Mouse (Mus musculus): Measurements from ENCODE around the gene Dld. TPM values are rescaled to one million over a fixed set of nuclear protein-coding genes. Genes with fewer than 3 reads are reported as not detected.

The Dld gene
- polyA plus RNA-seq, 1 experiment from 2014 or later, result 125 TPM

GRCm38 (mm10) chr12:31374603-31375282, 23.5 kb upstream of the Dld start:
- Histone ChIP-seq H3K4me2 (peak overlapping the region; percentile 44), H3K27me3 (no peaks in the 10 kb centered on the region), H3K9me3 (no peaks in the 10 kb centered on the region), H3K36me3 (no peaks in the 10 kb centered on the region), H3K27ac (replicated peaks) (no peak overlapping the region), H3K4me3 (no peak overlapping the region), H3K9ac (0 out of 2 replicates have a peak overlapping the region, but pooled peaks have one; percentile 53), H3K4me1 (replicated peaks) (peaks cover 11% of the 10 kb centered on the region)
- ATAC-seq (ENCODE audit: low read depth), result peak; percentile 89
- 36% methylated on average over 9 of the region's 9 CpGs for WGBS

DNA sequence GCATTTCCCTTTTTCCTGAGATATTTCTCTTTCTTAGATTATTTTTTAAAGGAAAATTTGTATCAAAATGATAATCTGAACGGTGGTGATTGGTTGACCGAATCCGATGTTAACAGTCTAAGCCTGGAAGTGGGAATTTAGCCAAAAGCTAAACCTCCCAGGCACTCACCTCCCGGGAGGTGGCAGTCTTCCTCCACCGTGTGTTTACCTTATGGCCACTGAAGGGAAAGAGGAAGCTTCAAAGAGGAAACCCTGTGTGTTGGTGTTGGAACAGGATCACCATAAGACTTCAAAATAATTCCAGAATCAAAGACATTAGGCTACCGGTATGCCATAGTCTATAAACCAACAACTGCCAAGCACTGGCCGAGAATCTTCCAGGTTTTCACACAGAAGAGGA, 18.4 kb upstream of the Dld start:
- Histone ChIP-seq H3K4me1 (replicated peaks) (no peaks in the 10 kb centered on the region), H3K9ac (no peak overlapping the region), H3K27me3 (no peaks in the 10 kb centered on the region), H3K27ac (replicated peaks) (no peak overlapping the region), H3K36me3 (no peaks in the 10 kb centered on the region), H3K4me2 (no peak overlapping the region), H3K4me3 (no peak overlapping the region), H3K9me3 (no peaks in the 10 kb centered on the region)
- ATAC-seq (ENCODE audit: low read depth), result no peak
- WGBS, result 87% methylated on average over 7 of the region's 7 CpGs

GRCm38 (mm10) chr12:31369118-31369517, 17.9 kb upstream of the Dld start:
- no peak for ATAC-seq (ENCODE audit: low read depth)
- Histone ChIP-seq H3K27me3 (no peaks in the 10 kb centered on the region), H3K4me1 (replicated peaks) (no peaks in the 10 kb centered on the region), H3K4me3 (no peak overlapping the region), H3K9ac (no peak overlapping the region), H3K36me3 (no peaks in the 10 kb centered on the region), H3K4me2 (no peak overlapping the region), H3K27ac (replicated peaks) (no peak overlapping the region), H3K9me3 (no peaks in the 10 kb centered on the region)
- 88% methylated on average over 1 of the region's 1 CpGs for WGBS

DNA sequence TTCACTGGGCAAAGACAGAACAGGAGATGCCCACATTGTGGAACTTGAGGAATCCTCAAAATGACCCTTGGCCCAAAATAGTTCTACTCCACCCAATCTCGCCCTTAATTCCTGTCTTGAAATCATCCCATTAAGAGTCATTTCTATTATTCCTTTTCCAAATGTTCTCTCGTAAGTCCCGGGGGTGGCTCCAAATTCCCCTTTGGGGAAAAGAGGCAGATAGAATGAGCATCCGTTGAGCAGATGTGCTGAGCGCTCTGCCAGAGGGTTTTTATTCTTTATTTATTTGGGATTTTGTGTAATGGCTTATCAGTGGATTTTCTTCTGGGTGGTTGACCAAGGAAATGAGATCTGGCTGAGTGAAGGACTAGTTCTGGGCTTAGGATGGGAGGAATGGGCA, 16.5 kb upstream of the Dld start:
- Histone ChIP-seq H3K4me1 (replicated peaks) (no peaks in the 10 kb centered on the region), H3K4me3 (no peak overlapping the region), H3K4me2 (no peak overlapping the region), H3K9me3 (no peaks in the 10 kb centered on the region), H3K9ac (no peak overlapping the region), H3K27ac (replicated peaks) (no peak overlapping the region), H3K27me3 (no peaks in the 10 kb centered on the region), H3K36me3 (no peaks in the 10 kb centered on the region)
- ATAC-seq (ENCODE audit: low read depth), result no peak
- WGBS, result 78% methylated on average over 5 of the region's 5 CpGs

DNA sequence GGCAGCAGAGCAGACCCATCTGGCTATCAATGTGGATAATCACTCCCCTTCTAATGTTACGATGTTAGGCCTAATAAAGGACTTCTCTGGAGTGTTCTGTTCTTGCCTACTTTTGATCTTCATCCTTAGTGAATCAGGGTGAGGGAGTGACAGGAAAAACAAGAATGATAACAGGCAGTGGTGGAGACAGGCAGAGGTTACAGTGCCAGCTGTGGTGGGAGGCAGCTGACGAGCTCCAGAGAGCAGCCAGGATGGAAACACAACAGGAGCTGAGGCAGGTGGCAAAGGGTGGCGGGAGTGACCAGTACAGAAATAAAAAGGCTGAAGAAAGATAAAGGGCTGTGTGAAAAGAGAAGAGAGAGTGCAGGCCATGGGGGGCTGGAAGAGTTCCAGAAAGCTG, 15.2 kb upstream of the Dld start:
- H3K9me3 ChIP-seq, result no peaks in the 10 kb centered on the region
- H3K27me3 ChIP-seq, result no peaks in the 10 kb centered on the region
- H3K4me1 ChIP-seq (replicated peaks), result no peaks in the 10 kb centered on the region
- WGBS, result 66% methylated on average over 3 of the region's 3 CpGs
- no peak for ATAC-seq (ENCODE audit: low read depth)
- no peak overlapping the region for H3K27ac ChIP-seq (replicated peaks)
- no peak overlapping the region for H3K9ac ChIP-seq
- no peak overlapping the region for H3K4me3 ChIP-seq
- H3K4me2 ChIP-seq, result no peak overlapping the region
- H3K36me3 ChIP-seq, result no peaks in the 10 kb centered on the region

DNA sequence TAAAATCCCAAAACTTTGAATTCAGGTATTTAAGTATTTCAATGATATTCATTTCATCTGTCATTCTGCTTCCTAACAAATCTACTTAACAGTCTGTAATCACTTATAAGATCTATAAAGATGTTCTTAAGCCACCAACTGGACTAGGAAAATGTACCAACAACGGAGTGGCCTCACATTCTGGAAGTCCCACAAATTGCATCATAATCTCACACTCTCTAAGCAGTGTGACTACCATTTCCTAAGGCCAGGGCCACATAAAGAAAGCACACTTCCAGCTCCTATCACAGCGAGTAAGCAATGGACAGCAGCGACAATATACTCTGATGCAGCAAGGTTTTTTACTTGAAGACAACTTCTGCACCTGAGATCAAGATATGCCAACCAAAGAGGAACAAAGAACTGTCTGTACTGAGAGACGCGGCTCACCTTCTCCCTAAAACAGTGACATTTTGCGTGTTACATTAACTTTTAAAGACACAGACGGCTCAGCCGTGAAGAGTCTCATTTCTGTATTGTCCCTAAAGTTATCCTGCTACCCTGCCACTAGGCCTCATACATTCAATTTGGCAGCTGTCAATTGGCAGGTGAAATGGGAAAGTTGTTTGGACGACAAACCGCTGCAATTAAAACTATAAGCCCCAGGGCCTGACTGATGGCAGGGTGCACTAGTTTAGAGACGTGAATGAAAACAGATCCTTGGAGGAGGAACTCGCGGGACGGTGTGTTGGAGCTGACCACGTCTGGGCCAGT, 886 bp downstream of the Dld start:
- ATAC-seq (ENCODE audit: low read depth), result 0 out of 2 replicates have a peak, but pooled peaks have one; percentile 2
- WGBS, result 31% methylated on average over 15 of the region's 15 CpGs
- Histone ChIP-seq H3K9ac (peak overlapping the region; percentile 97), H3K4me3 (peak overlapping the region; percentile 99), H3K36me3 (peaks cover 23% of the 10 kb centered on the region), H3K27me3 (no peaks in the 10 kb centered on the region), H3K27ac (replicated peaks) (no peak overlapping the region), H3K4me2 (peak overlapping the region; percentile 98), H3K4me1 (replicated peaks) (peaks cover 19% of the 10 kb centered on the region), H3K9me3 (no peaks in the 10 kb centered on the region)

- Histone ChIP-seq H3K27me3 (no peaks in the 10 kb centered on the region), H3K27ac (replicated peaks) (no peak overlapping the region), H3K9ac (no peak overlapping the region), H3K4me1 (replicated peaks) (no peaks in the 10 kb centered on the region), H3K4me2 (no peak overlapping the region), H3K4me3 (no peak overlapping the region), H3K9me3 (no peaks in the 10 kb centered on the region), H3K36me3 (peaks cover 78% of the 10 kb centered on the region)
- 88% methylated on average over 1 of the region's 1 CpGs for WGBS
- no peak for ATAC-seq (ENCODE audit: low read depth)
These were observed 18.0 kb downstream of the Dld start for GRCm38 (mm10) chr12:31333261-31333660.

DNA sequence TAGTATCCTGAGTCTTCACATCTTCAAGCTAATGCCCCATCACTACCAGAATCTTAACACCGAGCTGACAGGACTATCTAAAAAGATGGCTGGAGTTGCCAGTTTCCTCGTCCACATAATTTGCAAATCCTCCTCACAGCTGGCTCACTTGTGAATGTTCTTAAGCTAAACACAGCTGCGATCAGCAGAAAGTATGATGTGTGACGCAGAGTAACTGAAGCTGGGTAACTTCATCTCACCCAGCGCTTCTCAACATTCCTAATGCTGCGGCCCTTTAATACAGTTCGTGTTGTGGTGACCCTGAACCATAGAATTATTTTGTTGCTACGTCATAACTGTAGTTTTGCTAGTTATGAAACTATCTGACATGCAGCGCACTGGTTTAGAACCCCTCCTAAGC, 24.1 kb downstream of the Dld start:
- Histone ChIP-seq H3K27ac (replicated peaks) (no peak overlapping the region), H3K27me3 (no peaks in the 10 kb centered on the region), H3K9me3 (no peaks in the 10 kb centered on the region), H3K4me3 (no peak overlapping the region), H3K4me1 (replicated peaks) (no peaks in the 10 kb centered on the region), H3K36me3 (peaks cover 45% of the 10 kb centered on the region), H3K4me2 (no peak overlapping the region), H3K9ac (no peak overlapping the region)
- 94% methylated on average over 9 of the region's 9 CpGs for WGBS
- ATAC-seq (ENCODE audit: low read depth), result no peak

DNA sequence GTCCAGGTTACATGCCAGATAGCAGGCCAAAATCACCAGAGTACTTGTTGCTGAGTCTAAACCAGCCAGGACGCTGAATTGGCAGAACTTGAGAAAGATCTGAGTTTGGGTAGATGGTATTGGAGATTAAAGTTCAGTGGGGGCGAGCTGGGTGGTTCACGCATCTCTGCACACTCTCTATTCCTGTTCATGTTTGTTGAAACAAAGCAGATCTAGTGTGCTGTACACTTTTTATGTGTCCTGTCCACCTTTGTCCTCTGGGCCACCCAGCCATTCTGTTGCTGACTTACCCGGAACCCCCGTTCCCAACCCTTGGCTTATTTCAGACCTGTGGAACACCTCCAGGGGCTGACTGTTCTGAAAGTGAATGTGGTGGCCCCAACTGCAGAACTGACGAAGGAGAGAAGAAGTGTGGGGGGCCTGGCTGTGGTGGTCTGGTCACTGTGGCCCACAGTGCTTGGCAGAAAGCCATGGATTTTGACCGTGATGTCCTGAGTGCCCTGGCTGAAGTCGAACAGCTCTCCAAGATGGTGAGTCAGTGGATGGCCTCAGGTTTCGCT, 28.0 kb downstream of the Dld start:
- WGBS, result 90% methylated on average over 9 of the region's 9 CpGs
- H3K27me3 ChIP-seq, result no peaks in the 10 kb centered on the region
- no peaks in the 10 kb centered on the region for H3K9me3 ChIP-seq
- H3K9ac ChIP-seq, result no peak overlapping the region
- ATAC-seq (ENCODE audit: low read depth), result no peak
- H3K36me3 ChIP-seq, result peaks cover 16% of the 10 kb centered on the region
- H3K4me2 ChIP-seq, result no peak overlapping the region
- H3K4me1 ChIP-seq (replicated peaks), result 0 out of 2 replicates have a peak, but pooled peaks cover 6% of the 10 kb centered on the region
- no peak overlapping the region for H3K27ac ChIP-seq (replicated peaks)
- no peak overlapping the region for H3K4me3 ChIP-seq

DNA sequence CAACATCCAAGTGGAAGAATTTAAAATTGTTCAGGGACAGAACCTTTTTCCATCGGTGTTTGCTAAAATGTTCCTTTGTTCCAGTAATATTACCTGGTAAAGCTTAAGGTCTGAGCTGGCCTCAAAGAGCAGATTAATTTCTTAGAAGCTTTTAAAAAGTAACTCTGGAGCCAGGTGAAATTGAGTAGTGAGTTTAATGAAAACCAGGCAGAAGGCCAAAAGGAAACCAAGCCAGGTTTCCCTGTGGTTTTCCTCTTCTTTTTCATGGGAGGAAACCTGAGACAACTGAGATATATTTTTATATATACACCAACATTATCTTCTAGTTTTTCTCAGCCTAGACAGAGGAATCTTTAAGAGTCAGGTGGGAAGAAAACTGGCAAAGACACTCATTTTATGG, 29.7 kb downstream of the Dld start:
- H3K9me3 ChIP-seq, result no peaks in the 10 kb centered on the region
- peaks cover 8% of the 10 kb centered on the region; the same call in 1 of the 2 replicates for H3K36me3 ChIP-seq
- WGBS, result 87% methylated on average over 1 of the region's 1 CpGs
- ATAC-seq (ENCODE audit: low read depth), result no peak
- no peaks in the 10 kb centered on the region for H3K27me3 ChIP-seq
- H3K27ac ChIP-seq (replicated peaks), result no peak overlapping the region
- 0 out of 2 replicates have a peak, but pooled peaks cover 6% of the 10 kb centered on the region for H3K4me1 ChIP-seq (replicated peaks)
- no peak overlapping the region for H3K9ac ChIP-seq
- H3K4me3 ChIP-seq, result no peak overlapping the region
- no peak overlapping the region for H3K4me2 ChIP-seq

DNA sequence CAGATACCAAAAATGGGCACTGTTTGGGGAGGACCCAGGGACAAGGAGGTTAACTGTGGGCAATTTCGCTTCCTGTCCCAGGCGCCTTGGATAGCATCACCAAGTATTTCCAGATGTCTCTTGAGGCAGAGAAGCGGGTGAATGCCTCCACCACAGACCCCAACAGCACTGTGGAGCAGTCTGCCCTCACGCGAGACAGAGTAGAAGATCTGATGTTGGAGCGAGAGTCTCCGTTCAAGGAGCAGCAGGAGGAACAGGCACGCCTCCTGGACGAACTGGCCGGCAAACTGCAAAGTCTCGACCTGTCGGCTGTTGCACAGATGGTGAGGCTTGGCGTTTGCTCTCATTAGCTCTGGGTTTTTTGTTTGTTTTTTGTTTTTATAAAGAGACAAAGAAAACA, 30.4 kb downstream of the Dld start:
- peaks cover 4% of the 10 kb centered on the region; the same call in 1 of the 2 replicates for H3K36me3 ChIP-seq
- no peak overlapping the region for H3K9ac ChIP-seq
- H3K4me3 ChIP-seq, result no peak overlapping the region
- 0 out of 2 replicates have a peak, but pooled peaks cover 6% of the 10 kb centered on the region for H3K4me1 ChIP-seq (replicated peaks)
- WGBS, result 80% methylated on average over 13 of the region's 13 CpGs
- H3K9me3 ChIP-seq, result no peaks in the 10 kb centered on the region
- no peak overlapping the region for H3K4me2 ChIP-seq
- ATAC-seq (ENCODE audit: low read depth), result no peak
- H3K27me3 ChIP-seq, result no peaks in the 10 kb centered on the region
- no peak overlapping the region for H3K27ac ChIP-seq (replicated peaks)

- Histone ChIP-seq H3K4me3 (no peak overlapping the region), H3K4me1 (replicated peaks) (0 out of 2 replicates have a peak, but pooled peaks cover 6% of the 10 kb centered on the region), H3K27ac (replicated peaks) (no peak overlapping the region), H3K36me3 (no peaks in the 10 kb centered on the region), H3K4me2 (no peak overlapping the region), H3K9me3 (no peaks in the 10 kb centered on the region), H3K9ac (no peak overlapping the region), H3K27me3 (no peaks in the 10 kb centered on the region)
- WGBS, result 79% methylated on average over 10 of the region's 10 CpGs
- ATAC-seq (ENCODE audit: low read depth), result no peak
These were observed 32.8 kb downstream of the Dld start for GRCm38 (mm10) chr12:31318409-31318963.

All from neural tube, embryonic 13.5 days (tissue).